ENCODE assay signal across 9 mouse cellular contexts in the genomic region with DNA sequence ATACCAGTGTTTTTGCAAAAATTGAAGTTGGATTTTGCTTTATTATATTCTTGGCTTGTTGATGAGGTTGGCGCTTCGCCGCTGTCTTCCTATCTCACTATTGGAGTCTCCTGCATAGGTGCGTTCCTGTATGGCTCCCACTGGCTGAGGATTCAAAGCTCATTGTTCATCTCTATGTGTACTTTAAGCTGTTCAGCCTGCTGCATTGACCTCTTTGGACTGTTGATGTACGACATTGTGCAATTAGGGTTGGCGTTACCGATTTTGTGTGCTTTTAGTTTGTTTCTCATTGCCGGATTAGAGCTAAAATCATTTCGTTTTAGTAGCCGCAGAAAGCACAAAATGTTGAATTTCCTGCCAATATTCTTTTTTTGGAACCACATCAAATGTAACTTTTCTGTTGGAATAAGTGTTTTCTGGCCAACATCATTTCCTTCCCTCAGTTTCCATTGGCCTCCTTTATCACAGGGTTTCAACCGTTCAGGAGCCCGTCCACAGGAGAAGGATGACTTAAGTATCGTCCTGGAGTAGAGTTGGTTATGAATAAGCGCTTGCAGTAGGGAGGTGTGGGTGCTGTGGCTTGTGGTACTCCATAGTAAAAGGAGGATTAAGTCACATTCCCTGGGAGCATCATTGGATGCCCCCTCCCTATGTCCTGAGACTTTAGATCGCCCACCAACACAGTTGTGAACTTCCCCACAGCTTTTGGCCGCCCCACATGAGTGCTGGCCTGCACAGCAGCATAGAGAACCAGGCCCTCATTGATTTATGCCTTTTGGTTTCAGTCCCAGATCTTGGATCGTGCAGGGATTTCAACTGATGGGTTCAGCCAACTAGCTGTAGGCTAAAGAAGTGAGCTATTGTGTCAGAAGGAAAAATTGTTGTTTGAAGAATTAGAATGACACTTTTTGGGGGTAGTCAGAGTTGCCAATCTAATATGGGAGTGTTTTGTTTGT.
A peak's percentile ranks its signal among the peaks of the same experiment; 100 is the strongest.
DNase-seq lines count a peak whose midpoint lies in the region; ATAC-seq and TF ChIP-seq lines count a peak whose summit lies in the region.
"Had no signal": no experiment of that assay in that cellular context is flagged by ENCODE, and none has a peak within 500 bp of the region (broad histone marks: within the 10 kb centered on the region; RNA-seq: fewer than 3 reads in every experiment).

No protein-coding gene starts in this region.

- H3K9me3 ChIP-seq in lung, embryonic 14.5 days (ENCODE audit: low read depth, low read length) = no peaks in the 10 kb centered on the region
- no peaks in the 10 kb centered on the region for H3K9me3 ChIP-seq in embryonic facial prominence, embryonic 15.5 days (replicated peaks)
- no peaks in the 10 kb centered on the region for H3K9me3 ChIP-seq in kidney, embryonic 14.5 days (ENCODE audit: control insufficient read depth, low read length)
- H3K9me3 ChIP-seq: heart, embryonic 15.5 days had no signal

- no peaks in the 10 kb centered on the region for H3K36me3 ChIP-seq in lung, embryonic 14.5 days (ENCODE audit: insufficient read depth)
- no peaks in the 10 kb centered on the region for H3K36me3 ChIP-seq in embryonic facial prominence, embryonic 15.5 days
- H3K36me3 ChIP-seq in kidney, embryonic 14.5 days (ENCODE audit: control insufficient read depth, insufficient read depth, low read length) = no peaks in the 10 kb centered on the region
- H3K36me3 ChIP-seq in macrophage (ENCODE audit: inconsistent target) = no peaks in the 10 kb centered on the region
- H3K36me3 ChIP-seq: heart, embryonic 15.5 days had no signal

- peak overlapping the region; percentile 47 for H3K27ac ChIP-seq in lung, embryonic 14.5 days (ENCODE audit: low read depth)
- peak overlapping the region; percentile 39 for H3K27ac ChIP-seq in embryonic facial prominence, embryonic 15.5 days (replicated peaks)
- peak overlapping the region; percentile 65; the same call in 1 of the 2 replicates for H3K27ac ChIP-seq in kidney, embryonic 14.5 days (ENCODE audit: low read depth, low read length)
- H3K27ac ChIP-seq in macrophage = peak overlapping the region; percentile 63
- H3K27ac ChIP-seq: heart, embryonic 15.5 days had no signal

- ATAC-seq in lung, embryonic 14.5 days (ENCODE audit: insufficient read depth) = peak; percentile 86
- ATAC-seq in embryonic facial prominence, embryonic 15.5 days (ENCODE audit: insufficient number of reproducible peaks, low FRiP score, low TSS enrichment, low read depth) = no peak; the same call in 1 of the 2 replicates
- ATAC-seq in kidney, embryonic 14.5 days (ENCODE audit: low FRiP score, low TSS enrichment) = peak; percentile 77
- no peak for ATAC-seq in erythroid progenitor cell, adult 5-6 weeks (replicated peaks; ENCODE audit: low FRiP score, poor library complexity, severe bottlenecking)

- H3K79me2 ChIP-seq in macrophage (ENCODE audit: inconsistent target) = peaks cover 85% of the 10 kb centered on the region

- H3K27me3 ChIP-seq in lung, embryonic 14.5 days (ENCODE audit: insufficient read depth, low read length) = no peaks in the 10 kb centered on the region
- no peaks in the 10 kb centered on the region for H3K27me3 ChIP-seq in embryonic facial prominence, embryonic 15.5 days
- no peaks in the 10 kb centered on the region for H3K27me3 ChIP-seq in kidney, embryonic 14.5 days (ENCODE audit: control insufficient read depth, insufficient read depth, low read length)
- H3K27me3 ChIP-seq: heart, embryonic 15.5 days had no signal

- peak; percentile 92 for DNase-seq in lung, embryonic 14.5 days
- DNase-seq in lung, postnatal 14 days = no peak
- no peak for DNase-seq in cerebellum, adult 11-12 months
- no peak for DNase-seq in spleen, postnatal 14 days (ENCODE audit: low spot score in 2 of 2)

- 43% methylated on average over 17 of the region's 17 CpGs for WGBS in lung, embryonic 14.5 days
- WGBS in embryonic facial prominence, embryonic 15.5 days = 74% methylated on average over 17 of the region's 17 CpGs
- 68% methylated on average over 17 of the region's 17 CpGs for WGBS in kidney, embryonic 14.5 days
- 96% methylated on average over 17 of the region's 17 CpGs for WGBS in macrophage (ENCODE audit: missing documents)

- TF ChIP-seq CTCF in lung, embryonic 14.5 days (IDR thresholded peaks at IDR 0.05; ENCODE audit: low read depth) = no peak

- H3K4me1 ChIP-seq in lung, embryonic 14.5 days (ENCODE audit: insufficient read depth) = peaks cover 33% of the 10 kb centered on the region
- H3K4me1 ChIP-seq in embryonic facial prominence, embryonic 15.5 days = peaks cover 14% of the 10 kb centered on the region
- peaks cover 26% of the 10 kb centered on the region for H3K4me1 ChIP-seq in kidney, embryonic 14.5 days (ENCODE audit: control insufficient read depth, insufficient read depth, low read length)

- H3K4me2 ChIP-seq in lung, embryonic 14.5 days = peak overlapping the region; percentile 23; the same call in 1 of the 2 replicates
- H3K4me2 ChIP-seq in embryonic facial prominence, embryonic 15.5 days (replicated peaks) = no peak overlapping the region
- H3K4me2 ChIP-seq in kidney, embryonic 14.5 days (replicated peaks; ENCODE audit: low read depth, low read length) = 0 out of 2 replicates have a peak overlapping the region, but pooled peaks have one; percentile 6
- H3K4me2 ChIP-seq: heart, embryonic 15.5 days had no signal

- H3K4me3 ChIP-seq in lung, embryonic 14.5 days (ENCODE audit: low read depth, low read length) = no peak overlapping the region
- no peak overlapping the region for H3K4me3 ChIP-seq in embryonic facial prominence, embryonic 15.5 days (replicated peaks)
- no peak overlapping the region for H3K4me3 ChIP-seq in kidney, embryonic 14.5 days (ENCODE audit: low read length)
- no peak overlapping the region for H3K4me3 ChIP-seq in macrophage (ENCODE audit: inconsistent target)
- H3K4me3 ChIP-seq: heart, embryonic 15.5 days had no signal

- no peak overlapping the region for H3K9ac ChIP-seq in lung, embryonic 14.5 days
- no peak overlapping the region for H3K9ac ChIP-seq in embryonic facial prominence, embryonic 15.5 days
- no peak overlapping the region for H3K9ac ChIP-seq in kidney, embryonic 14.5 days (ENCODE audit: low read depth, low read length)
- H3K9ac ChIP-seq: heart, embryonic 15.5 days had no signal

Comparison
In these comparisons a context has a peak if more than half of its experiments do, and no peak if none do; other contexts are left out.
1. ATAC-seq: peak in lung, embryonic 14.5 days (single experiment) and kidney, embryonic 14.5 days (single experiment); none in embryonic facial prominence, embryonic 15.5 days (single experiment) and erythroid progenitor cell, adult 5-6 weeks (single experiment).
2. Peak in every context shown above with its lines, with median percentiles within 50 percentile points of each other: H3K27ac ChIP-seq.